Mouse (Mus musculus) bone marrow, adult 2 months (tissue): Measurements from ENCODE around the gene Taf3. TPM values are rescaled to one million over a fixed set of nuclear protein-coding genes. Genes with fewer than 3 reads are reported as not detected.

ENCODE experiments used
- H3K27ac ChIP-seq: fragments of 200-500 bp; 2 replicates; pipeline ENCODE4 v1.5.1; 2012; ENCODE audit warnings: low read depth, mild to moderate bottlenecking, control low read depth, inconsistent platforms, low read length; ENCODE audit not compliant: control insufficient read depth, poor library complexity, insufficient read depth
- H3K4me1 ChIP-seq: fragments of 200-500 bp; 2 replicates; pipeline ENCODE4 v1.6.1; 2011; ENCODE audit warnings: low read length; ENCODE audit not compliant: control insufficient read depth, insufficient read depth
- H3K4me3 ChIP-seq: fragments of 200-500 bp; replicated peaks from 2 replicates; pipeline ENCODE3; 2011; ENCODE audit warnings: mild to moderate bottlenecking, low read depth, low read length, control low read depth; ENCODE audit not compliant: control insufficient read depth
- CTCF ChIP-seq: fragments of 200-500 bp; IDR thresholded peaks from 2 replicates; pipeline ENCODE4 v1.5.1; 2011; ENCODE audit warnings: low read length, control low read depth; ENCODE audit not compliant: control insufficient read depth, insufficient read depth
- POLR2A ChIP-seq: fragments of 200-500 bp; IDR thresholded peaks from 2 replicates; pipeline ENCODE4 v1.6.1; 2011; ENCODE audit warnings: low read depth, mild to moderate bottlenecking, control low read depth, low read length, borderline replicate concordance; ENCODE audit not compliant: control insufficient read depth
- WGBS: fragments of 180-500 bp; shearing (Covaris S2); methylation state at CpG from one replicate; pipeline ENCODE4 v1.1.7; 2018; 5-methylcytosine and 5-hydroxymethylcytosine counted together
- polyA plus RNA-seq: library from polyadenylated mRNA; stranded (reverse); fragments of >200 nt; gene quantifications from 2 replicates; pipeline ENCODE4 v1.2.4, GENCODE M21; 2011; ENCODE audit warnings: low replicate concordance; ENCODE audit not compliant: missing spikeins, insufficient read depth, insufficient read length

Gene Taf3
- polyA plus RNA-seq, 1 experiment = 6.5 TPM

DNA sequence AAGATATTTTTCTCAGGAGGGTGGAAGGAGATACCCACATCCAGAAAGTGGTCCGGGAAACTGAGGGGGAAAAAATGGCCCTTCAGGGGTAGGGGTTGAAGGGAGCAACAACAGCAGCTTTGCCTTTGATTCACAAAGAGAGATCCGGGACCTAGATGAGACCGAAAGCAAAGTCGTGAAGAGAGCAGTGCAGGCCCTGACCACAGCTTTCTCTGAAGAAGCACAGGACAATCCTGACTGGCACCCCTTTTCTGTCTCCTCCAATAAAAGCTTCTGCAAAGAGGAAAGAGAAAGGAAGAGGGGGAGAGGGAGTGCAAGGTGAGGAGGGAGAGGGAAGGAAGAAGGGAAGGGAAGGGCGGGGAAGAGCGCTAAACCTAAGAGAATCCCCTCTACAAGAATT, 176.6 kb downstream of the Taf3 start:
- Histone ChIP-seq H3K4me3 (no peak overlapping the region), H3K4me1 (no peaks in the 10 kb centered on the region), H3K27ac (0 out of 2 replicates have a peak overlapping the region, but pooled peaks have one; percentile 11)
- 5% methylated on average over 6 of the region's 6 CpGs for WGBS
- TF ChIP-seq POLR2A (no peak), CTCF (no peak)

DNA sequence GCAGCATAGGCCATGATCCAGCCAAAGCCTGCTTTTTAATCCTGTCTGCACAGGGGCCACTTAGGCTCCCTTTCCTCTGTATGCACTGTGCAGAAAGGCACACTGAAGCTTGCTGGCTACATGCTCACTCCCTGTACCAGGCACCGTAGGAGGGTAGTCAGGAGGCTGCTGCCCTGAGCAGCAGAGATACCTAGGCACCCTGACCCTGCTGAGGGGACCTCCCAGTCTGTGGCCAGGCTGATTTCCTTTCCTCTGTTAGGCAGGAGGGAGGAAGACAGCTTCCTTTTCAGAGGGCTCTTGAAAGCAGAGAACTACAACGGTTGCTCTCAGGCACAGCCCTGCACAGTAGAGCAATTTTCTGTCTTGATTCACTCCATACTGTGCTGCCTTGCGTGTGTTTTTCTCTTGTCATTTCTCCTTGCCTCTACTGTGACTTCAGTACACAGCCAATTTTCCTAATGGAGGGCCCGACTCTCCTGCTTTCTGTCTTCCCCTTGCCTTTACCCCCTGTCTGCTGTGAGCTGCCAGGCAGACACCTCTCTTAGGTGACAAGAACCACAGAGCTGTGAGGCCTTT, 177.2 kb downstream of the Taf3 start:
- TF ChIP-seq POLR2A (no peak), CTCF (no peak)
- 0 out of 2 replicates have a peak overlapping the region, but pooled peaks have one; percentile 11 for H3K27ac ChIP-seq

DNA sequence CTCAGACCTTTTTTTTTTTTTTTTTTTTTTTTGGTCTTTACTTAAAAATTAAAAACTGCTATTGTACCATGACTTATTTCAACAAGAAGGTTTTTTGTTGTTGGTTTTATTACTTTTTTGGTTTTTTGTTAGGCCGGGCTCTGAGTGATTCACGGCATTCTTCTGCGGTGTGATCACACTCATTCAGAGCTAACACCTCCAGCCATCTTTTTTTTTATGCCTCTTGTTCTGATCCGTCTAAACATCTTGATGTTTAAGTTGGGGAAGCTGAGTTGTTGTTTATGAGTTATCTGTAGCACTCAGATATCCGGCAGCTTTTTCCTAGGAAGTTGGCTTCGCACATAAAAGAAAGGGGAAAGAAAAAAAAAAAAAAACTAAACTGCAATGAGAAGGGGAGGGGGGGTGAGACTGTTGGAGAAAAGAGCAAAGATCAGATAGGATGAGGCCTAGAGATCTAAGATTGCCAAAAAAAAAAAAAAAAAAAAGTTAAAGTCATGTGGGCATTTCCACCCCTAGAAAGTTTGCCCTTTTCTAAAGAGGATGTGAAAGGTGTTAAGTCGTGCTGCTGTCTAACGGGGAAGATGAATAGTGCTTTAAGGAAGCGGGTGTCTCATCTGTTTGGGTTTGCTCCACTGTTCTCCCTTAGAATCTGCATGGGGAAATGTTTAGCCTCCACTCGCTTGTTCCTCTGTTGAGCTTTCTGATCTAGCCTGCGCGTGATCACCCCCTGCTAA, 181.1 kb downstream of the Taf3 start:
- Histone ChIP-seq H3K4me3 (no peak overlapping the region), H3K4me1 (no peaks in the 10 kb centered on the region), H3K27ac (no peak overlapping the region)
- WGBS = 53% methylated on average over 12 of the region's 12 CpGs
- TF ChIP-seq POLR2A = no peak
- TF ChIP-seq CTCF = no peak

More for the DNA sequence above, 177.2 kb downstream of the Taf3 start:
- no peaks in the 10 kb centered on the region for H3K4me1 ChIP-seq
- H3K4me3 ChIP-seq = no peak overlapping the region
- 8% methylated on average over 4 of the region's 4 CpGs for WGBS

Other genes with a start within 250 kb of the Taf3 start
- gene 4930412O13Rik, start 167.3 kb downstream of the Taf3 start, polyA plus RNA-seq = not detected in 2 replicates
- gene 9230102O04Rik, start 159.1 kb downstream of the Taf3 start, polyA plus RNA-seq = not detected in 2 replicates
- 1.7 and 6.1 TPM in 2 replicates for gene Gata3, start 158.6 kb downstream of the Taf3 start, polyA plus RNA-seq
- gene Atp5c1, start 31.9 kb upstream of the Taf3 start, polyA plus RNA-seq = 71.5 and 128 TPM in 2 replicates
- 54.6 and 81.6 TPM in 2 replicates for gene Kin, start 32.0 kb upstream of the Taf3 start, polyA plus RNA-seq
- gene Itih2, start 82.8 kb upstream of the Taf3 start, polyA plus RNA-seq = 1.1 and 1.7 TPM in 2 replicates
- 1.7 TPM in 2 replicates for gene Itih5, start 105.0 kb upstream of the Taf3 start, polyA plus RNA-seq